Mouse (Mus musculus) gastrocnemius, adult 18-20 months (tissue): Measurements from ENCODE around the gene Rsph14. TPM values are rescaled to one million over a fixed set of nuclear protein-coding genes. Genes with fewer than 3 reads are reported as not detected.

Experiments
- DNase-seq: peaks from one replicate; pipeline ENCODE4 v3.0.0; 2021; ENCODE audit warnings: low spot score
- total RNA-seq, 2 experiments: library from RNA; stranded (reverse); gene quantifications; 2 replicates each; pipeline ENCODE4 v1.2.3; 2021

The Rsph14 gene
- total RNA-seq, 2 experiments from 2014 or later: not detected

- no peak for DNase-seq
Measured at GRCm38 (mm10) chr10:74995377-74995776, 37.0 kb downstream of the Rsph14 start.

GRCm38 (mm10) chr10:74994863-74995262 is 37.5 kb downstream of the Rsph14 start:
- DNase-seq: no peak

GRCm38 (mm10) chr10:74990584-74991322 is 41.6 kb downstream of the Rsph14 start:
- DNase-seq: no peak

GRCm38 (mm10) chr10:74989814-74990213 is 42.6 kb downstream of the Rsph14 start:
- DNase-seq: no peak

GRCm38 (mm10) chr10:74987698-74988470 is 44.5 kb downstream of the Rsph14 start:
- no peak for DNase-seq

GRCm38 (mm10) chr10:74983176-74983575 is 49.2 kb downstream of the Rsph14 start:
- no peak for DNase-seq

- DNase-seq: no peak
Measured at GRCm38 (mm10) chr10:74981159-74981558, 51.2 kb downstream of the Rsph14 start.

- no peak for DNase-seq
Measured at GRCm38 (mm10) chr10:74978056-74978455, 54.3 kb downstream of the Rsph14 start.

GRCm38 (mm10) chr10:74976429-74976828 is 56.0 kb downstream of the Rsph14 start:
- no peak for DNase-seq

GRCm38 (mm10) chr10:74975626-74976025 is 56.8 kb downstream of the Rsph14 start:
- DNase-seq: no peak

- DNase-seq: no peak
Measured at GRCm38 (mm10) chr10:74973026-74973425, 59.4 kb downstream of the Rsph14 start.

- no peak for DNase-seq
Measured at GRCm38 (mm10) chr10:74969266-74969665, 63.1 kb downstream of the Rsph14 start.

- no peak for DNase-seq
Measured at GRCm38 (mm10) chr10:74967651-74968267, 64.6 kb downstream of the Rsph14 start.

GRCm38 (mm10) chr10:74966850-74967451 is 65.4 kb downstream of the Rsph14 start, which contains the start of gene Gnaz:
TSS of gene Gnaz (plus strand) at chr10:74967177.
- peak; percentile 96 for DNase-seq

GRCm38 (mm10) chr10:74964380-74964779 is 68.0 kb downstream of the Rsph14 start:
- DNase-seq: no peak

GRCm38 (mm10) chr10:74952830-74953443 is 79.4 kb downstream of the Rsph14 start:
- no peak for DNase-seq

- DNase-seq: no peak
Measured at GRCm38 (mm10) chr10:74940795-74941194, 91.6 kb downstream of the Rsph14 start.

GRCm38 (mm10) chr10:74939300-74939699 is 93.1 kb downstream of the Rsph14 start:
- no peak for DNase-seq

- no peak for DNase-seq
Measured at GRCm38 (mm10) chr10:74938410-74938809, 94.0 kb downstream of the Rsph14 start.

GRCm38 (mm10) chr10:74937003-74937790 is 95.2 kb downstream of the Rsph14 start:
- DNase-seq: no peak

- DNase-seq: peak; percentile 10
Measured at GRCm38 (mm10) chr10:74935016-74935415, 97.4 kb downstream of the Rsph14 start.
